In the genomic region with DNA sequence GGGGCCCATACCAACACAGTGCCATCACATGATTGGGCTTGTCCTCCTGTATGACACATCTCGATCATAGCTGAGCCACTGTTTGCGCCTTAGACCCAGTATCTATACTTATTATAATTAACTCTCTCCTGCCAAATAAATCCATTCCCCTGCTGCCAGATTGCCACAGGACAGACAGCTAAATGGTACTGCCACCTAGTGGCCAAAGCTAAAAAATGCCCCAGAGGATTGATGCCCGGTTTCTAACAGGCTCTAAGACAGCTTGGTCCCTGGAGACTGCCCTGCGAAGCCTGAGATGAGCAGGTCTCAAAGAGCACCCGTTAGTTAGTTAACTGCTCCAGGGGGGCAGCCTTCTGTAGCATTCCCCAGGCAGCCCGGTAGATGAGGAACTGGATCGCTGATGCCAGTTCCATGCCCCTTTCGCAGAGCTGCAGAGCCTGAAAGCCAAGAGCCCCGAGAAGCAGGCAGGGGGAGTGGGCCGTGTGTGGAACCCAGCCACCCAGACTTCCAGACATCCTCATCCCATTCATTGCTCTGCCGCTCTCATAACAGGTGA, we compare ENCODE assay signal across 9 mouse cellular contexts. TPM values are rescaled to one million over a fixed set of nuclear protein-coding genes. Genes with fewer than 3 reads are reported as not detected.
DNase-seq lines count a peak whose midpoint lies in the region; ATAC-seq lines count a peak whose summit lies in the region.
"Had no signal": no experiment of that assay in that cellular context is flagged by ENCODE, and none has a peak within 500 bp of the region (broad histone marks: within the 10 kb centered on the region; RNA-seq: fewer than 3 reads in every experiment).

No protein-coding gene starts in this region.

- H3K27ac ChIP-seq in embryonic facial prominence, embryonic 14.5 days (replicated peaks; ENCODE audit: low read depth, low read length), result no peak overlapping the region
- H3K27ac ChIP-seq: lung, embryonic 15.5 days had no signal

- intact Hi-C loops in heart, postnatal 25 days (cut with DNase I), result loop anchor here (1.0 to 5.0 kb wide), 2 partner anchors 57 to 208 kb away; no protein-coding TSS in a partner anchor

- H3K9ac ChIP-seq in embryonic facial prominence, embryonic 14.5 days (ENCODE audit: low read depth, low read length), result no peak overlapping the region
- H3K9ac ChIP-seq: lung, embryonic 15.5 days had no signal

- peak; percentile 91 for DNase-seq in heart, adult 11 months
- DNase-seq in heart, postnatal 25 days (ENCODE audit: low spot score), result no peak
- peak; percentile 84 for DNase-seq in 416B (ENCODE audit: low read depth)
- peak; percentile 88 for DNase-seq in adipocyte (ENCODE audit: low spot score)
- DNase-seq in embryonic facial prominence, embryonic 14.5 days (ENCODE audit: low spot score), result peak; percentile 71
- DNase-seq in kidney, postnatal 4 days, result peak; percentile 49 to 67
- peak; percentile 70 for DNase-seq in thymus, postnatal 14 days

- ATAC-seq in embryonic facial prominence, embryonic 14.5 days (ENCODE audit: low read depth), result 0 out of 2 replicates have a peak, but pooled peaks have one; percentile 3
- peak; percentile 61 for ATAC-seq in megakaryocyte-erythroid progenitor cell, adult 5-6 weeks (replicated peaks; ENCODE audit: low FRiP score, low TSS enrichment, poor library complexity, severe bottlenecking)

- no peak overlapping the region for H3K4me3 ChIP-seq in embryonic facial prominence, embryonic 14.5 days (ENCODE audit: low read depth, low read length)
- H3K4me3 ChIP-seq: lung, embryonic 15.5 days had no signal

- H3K4me1 ChIP-seq in embryonic facial prominence, embryonic 14.5 days (ENCODE audit: control insufficient read depth, insufficient read depth, low read length), result peaks cover 14% of the 10 kb centered on the region

- no peak overlapping the region for H3K4me2 ChIP-seq in embryonic facial prominence, embryonic 14.5 days (ENCODE audit: low read depth, low read length)

- 27% methylated on average over 11 of the region's 11 CpGs for WGBS in embryonic facial prominence, embryonic 14.5 days

- H3K36me3 ChIP-seq in embryonic facial prominence, embryonic 14.5 days (ENCODE audit: control insufficient read depth, insufficient read depth, low read length), result no peaks in the 10 kb centered on the region
- H3K36me3 ChIP-seq: lung, embryonic 15.5 days had no signal

- peaks cover 22% of the 10 kb centered on the region for H3K27me3 ChIP-seq in embryonic facial prominence, embryonic 14.5 days (replicated peaks; ENCODE audit: control insufficient read depth, insufficient read depth, low read length)

- no peaks in the 10 kb centered on the region for H3K9me3 ChIP-seq in embryonic facial prominence, embryonic 14.5 days (ENCODE audit: control insufficient read depth, low read length)
- H3K9me3 ChIP-seq: lung, embryonic 15.5 days had no signal

RNA-seq across cellular contexts. Expression of a gene that starts 8.0 kb away (rescaled TPM):
- total RNA-seq in heart, postnatal 25 days (2021), result 1 to 10 TPM; 1.8 to 3.0 TPM
- polyA plus RNA-seq in embryonic facial prominence, embryonic 14.5 days (2014; fragmentation: Nextera tagmentation; extraction: Ambion mirVana), result 0.05 and 0.11 TPM in 2 replicates
- total RNA-seq in megakaryocyte-erythroid progenitor cell, adult 5-6 weeks (2014; fragmentation: Nextera tagmentation), result not detected in 2 replicates
- 0.15 and 0.19 TPM in 2 replicates for total RNA-seq in megakaryocyte-erythroid progenitor cell, adult 5-6 weeks (2017)

RNA-seq across cellular contexts. Expression of a gene that starts 32.5 kb away (rescaled TPM):
- total RNA-seq in heart, postnatal 25 days (2021), result 1 to 10 TPM; 1.9 to 2.8 TPM
- 0.85 and 1.2 TPM in 2 replicates for polyA plus RNA-seq in embryonic facial prominence, embryonic 14.5 days (2014; fragmentation: Nextera tagmentation; extraction: Ambion mirVana)
- 12.9 and 24.3 TPM in 2 replicates for total RNA-seq in megakaryocyte-erythroid progenitor cell, adult 5-6 weeks (2014; fragmentation: Nextera tagmentation)
- 6.2 and 16.3 TPM in 2 replicates for total RNA-seq in megakaryocyte-erythroid progenitor cell, adult 5-6 weeks (2017)

RNA-seq across cellular contexts. Expression of a gene that starts 32.7 kb away (rescaled TPM):
- total RNA-seq in heart, postnatal 25 days (2021), result 1 to 10 TPM; 6.4 to 9.9 TPM
- 2.0 and 2.5 TPM in 2 replicates for polyA plus RNA-seq in embryonic facial prominence, embryonic 14.5 days (2014; fragmentation: Nextera tagmentation; extraction: Ambion mirVana)
- 0.55 and 0.77 TPM in 2 replicates for total RNA-seq in megakaryocyte-erythroid progenitor cell, adult 5-6 weeks (2014; fragmentation: Nextera tagmentation)
- total RNA-seq in megakaryocyte-erythroid progenitor cell, adult 5-6 weeks (2017), result 1.0 and 1.4 TPM in 2 replicates

RNA-seq across cellular contexts. Expression of a gene that starts 49.8 kb away (rescaled TPM):
- 10 to 100 TPM; 26.7 to 32.4 TPM for total RNA-seq in heart, postnatal 25 days (2021)
- polyA plus RNA-seq in embryonic facial prominence, embryonic 14.5 days (2014; fragmentation: Nextera tagmentation; extraction: Ambion mirVana), result 19.1 and 20.7 TPM in 2 replicates
- 14.5 and 20.5 TPM in 2 replicates for total RNA-seq in megakaryocyte-erythroid progenitor cell, adult 5-6 weeks (2014; fragmentation: Nextera tagmentation)
- total RNA-seq in megakaryocyte-erythroid progenitor cell, adult 5-6 weeks (2017), result 10.1 and 13.9 TPM in 2 replicates
